Mouse (Mus musculus): ENCODE data around the gene Tppp2.

Tppp2 gene

GRCm38 (mm10) chr14:51960316-51960715 lies 42.1 kb downstream of the Tppp2 start:
- DNase-seq, result no peak

GRCm38 (mm10) chr14:51967400-51967799 lies 49.2 kb downstream of the Tppp2 start:
- DNase-seq, result no peak
